Mouse (Mus musculus): ENCODE measurements around the gene Rexo1. TPM values are rescaled to one million over a fixed set of nuclear protein-coding genes. Genes with fewer than 3 reads are reported as not detected.

Rexo1 gene
- polyA plus RNA-seq, 1 experiment from 2014 or later: 28.0 TPM

DNA sequence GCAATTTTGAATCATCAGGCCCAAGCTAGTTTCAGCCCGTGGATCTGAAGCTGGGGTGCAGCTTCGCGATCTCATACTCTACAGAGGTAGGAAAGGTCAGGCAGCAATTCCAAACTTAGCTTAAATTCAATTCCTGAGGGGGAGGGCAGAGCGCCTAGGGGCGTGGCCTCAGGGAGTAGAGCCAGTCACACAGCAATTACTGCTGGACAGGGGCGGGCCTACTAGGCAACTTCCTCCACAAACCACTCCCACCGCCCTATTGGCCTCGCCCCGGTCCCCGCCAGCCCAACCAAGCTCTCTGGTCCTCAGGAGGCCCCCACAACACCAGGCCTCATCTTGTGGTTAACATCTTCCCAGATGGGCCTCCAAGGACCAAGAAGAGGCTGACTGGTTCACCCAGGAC lies 8.3 kb upstream of the Rexo1 start:
- Histone ChIP-seq H3K4me3 (no peak overlapping the region), H3K27me3 (no peaks in the 10 kb centered on the region), H3K9me3 (no peaks in the 10 kb centered on the region), H3K4me2 (0 out of 2 replicates have a peak overlapping the region, but pooled peaks have one; percentile 4), H3K36me3 (peaks cover 10% of the 10 kb centered on the region), H3K27ac (replicated peaks) (no peak overlapping the region), H3K9ac (no peak overlapping the region), H3K4me1 (replicated peaks) (peaks cover 82% of the 10 kb centered on the region)
- 34% methylated on average over 10 of the region's 10 CpGs for WGBS
- ATAC-seq (ENCODE audit: low read depth): no peak

DNA sequence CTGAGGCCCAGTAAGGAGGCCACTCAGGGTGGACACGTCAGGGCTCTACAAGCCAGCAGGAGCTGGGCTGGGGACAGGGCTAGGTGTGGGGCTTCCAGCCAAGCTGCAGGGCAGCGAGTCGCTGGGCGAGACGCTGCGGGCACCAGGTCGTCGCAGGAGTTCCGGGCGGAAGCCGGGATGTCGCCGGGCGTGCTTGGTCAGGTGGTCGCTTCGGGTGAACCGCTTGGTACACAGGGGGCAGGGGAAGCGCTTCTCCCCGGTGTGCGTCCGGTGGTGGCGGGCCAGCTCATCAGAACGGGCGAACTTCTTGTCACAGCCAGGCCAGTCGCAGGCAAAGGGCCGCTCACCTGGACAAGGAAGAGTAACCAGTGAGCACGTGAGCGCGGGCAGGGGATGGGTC lies 7.5 kb upstream of the Rexo1 start:
- WGBS: 96% methylated on average over 29 of the region's 29 CpGs
- no peak overlapping the region for H3K4me2 ChIP-seq

DNA sequence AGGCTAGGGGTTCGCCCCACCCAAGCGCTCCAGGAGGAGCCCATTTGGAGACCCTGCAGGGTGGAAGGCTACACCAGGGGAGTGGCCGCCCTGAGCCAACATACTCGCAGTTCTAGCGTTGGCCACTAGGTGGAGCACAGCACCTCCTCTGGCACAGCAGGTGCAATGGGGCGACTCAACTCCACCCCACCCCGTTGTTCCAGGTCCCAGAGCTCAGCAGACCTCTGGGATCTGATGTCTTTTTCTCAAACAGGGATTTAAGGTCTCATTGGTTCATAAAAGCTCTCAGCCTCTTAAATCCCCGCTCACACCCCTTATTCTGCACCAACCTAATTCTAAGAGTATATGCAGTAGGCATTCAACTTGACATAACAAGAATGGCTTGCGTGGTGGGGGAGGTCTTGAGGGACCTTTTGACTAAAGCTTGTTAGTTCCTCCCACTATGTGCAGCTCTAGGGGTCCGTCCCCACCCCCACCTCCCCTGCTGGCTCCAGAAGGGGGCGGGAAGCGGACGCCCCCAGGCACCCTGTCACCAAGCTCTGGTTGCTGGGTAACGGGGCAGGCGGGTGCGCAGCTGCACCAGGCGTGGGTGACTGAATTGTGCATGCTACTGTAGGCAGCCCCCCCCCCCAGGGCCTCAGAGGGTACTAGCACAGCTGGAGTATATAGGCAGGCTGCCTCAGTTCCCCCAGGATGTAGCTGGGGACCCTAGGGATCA lies 5.2 kb upstream of the Rexo1 start:
- ATAC-seq (ENCODE audit: low read depth): peak; percentile 68
- peaks cover 63% of the 10 kb centered on the region for H3K4me1 ChIP-seq (replicated peaks)

More for the DNA sequence above, 7.5 kb upstream of the Rexo1 start:
- ATAC-seq (ENCODE audit: low read depth): no peak
- H3K4me1 ChIP-seq (replicated peaks): peaks cover 74% of the 10 kb centered on the region
- no peak overlapping the region for H3K27ac ChIP-seq (replicated peaks)
- H3K9me3 ChIP-seq: no peaks in the 10 kb centered on the region
- peaks cover 10% of the 10 kb centered on the region for H3K36me3 ChIP-seq
- H3K4me3 ChIP-seq: no peak overlapping the region
- H3K9ac ChIP-seq: no peak overlapping the region
- no peaks in the 10 kb centered on the region for H3K27me3 ChIP-seq

GRCm38 (mm10) chr10:80560621-80561020 lies 739 bp downstream of the Rexo1 start:
- H3K9ac ChIP-seq: peak overlapping the region; percentile 92
- H3K36me3 ChIP-seq: no peaks in the 10 kb centered on the region; the same call in 1 of the 2 replicates
- H3K4me1 ChIP-seq (replicated peaks): peaks cover 55% of the 10 kb centered on the region
- 0% methylated on average over 13 of the region's 13 CpGs for WGBS
- H3K27ac ChIP-seq (replicated peaks): no peak overlapping the region
- H3K4me3 ChIP-seq: peak overlapping the region; percentile 95
- H3K27me3 ChIP-seq: no peaks in the 10 kb centered on the region
- no peaks in the 10 kb centered on the region for H3K9me3 ChIP-seq
- peak overlapping the region; percentile 88 for H3K4me2 ChIP-seq
- ATAC-seq (ENCODE audit: low read depth): 0 out of 2 replicates have a peak, but pooled peaks have one; percentile 0

More for the DNA sequence above, 5.2 kb upstream of the Rexo1 start:
- peak overlapping the region; percentile 45 for H3K4me2 ChIP-seq
- no peaks in the 10 kb centered on the region for H3K27me3 ChIP-seq
- peak overlapping the region; percentile 39 for H3K9ac ChIP-seq
- 14% methylated on average over 17 of the region's 17 CpGs for WGBS
- H3K9me3 ChIP-seq: no peaks in the 10 kb centered on the region
- peak overlapping the region; percentile 85 for H3K27ac ChIP-seq (replicated peaks)
- H3K4me3 ChIP-seq: peak overlapping the region; percentile 2; the same call in 1 of the 2 replicates
- peaks cover 10% of the 10 kb centered on the region for H3K36me3 ChIP-seq

DNA sequence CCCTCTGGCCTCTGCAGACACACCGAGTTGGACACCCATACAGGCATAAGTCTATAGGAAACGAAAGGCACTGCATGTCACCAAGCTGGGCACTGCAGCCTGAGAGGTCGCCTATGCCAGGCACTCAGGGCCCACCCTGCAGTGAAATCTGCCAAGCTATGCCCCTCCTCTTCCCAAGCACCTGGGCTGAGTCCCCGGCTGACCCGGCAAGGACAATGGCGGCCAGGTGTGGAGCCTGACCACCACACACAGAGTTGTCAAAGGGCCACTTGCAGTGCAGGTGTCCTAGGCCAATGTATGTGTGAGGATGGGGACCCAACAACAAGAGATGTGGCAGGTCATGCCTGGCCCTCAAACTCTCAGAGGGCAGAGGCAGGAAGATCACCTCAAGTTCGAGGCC lies 1.9 kb downstream of the Rexo1 start:
- Histone ChIP-seq H3K4me3 (no peak overlapping the region), H3K9ac (no peak overlapping the region; the same call in 1 of the 2 replicates), H3K4me1 (replicated peaks) (peaks cover 54% of the 10 kb centered on the region)

GRCm38 (mm10) chr10:80557346-80557965 lies 3.9 kb downstream of the Rexo1 start:
- Histone ChIP-seq H3K4me2 (no peak overlapping the region), H3K27me3 (no peaks in the 10 kb centered on the region)

More for the DNA sequence above, 1.9 kb downstream of the Rexo1 start:
- H3K9me3 ChIP-seq: no peaks in the 10 kb centered on the region
- no peak for ATAC-seq (ENCODE audit: low read depth)
- H3K4me2 ChIP-seq: peak overlapping the region; percentile 88
- 92% methylated on average over 7 of the region's 7 CpGs for WGBS
- H3K27me3 ChIP-seq: no peaks in the 10 kb centered on the region
- H3K36me3 ChIP-seq: no peaks in the 10 kb centered on the region
- H3K27ac ChIP-seq (replicated peaks): no peak overlapping the region

DNA sequence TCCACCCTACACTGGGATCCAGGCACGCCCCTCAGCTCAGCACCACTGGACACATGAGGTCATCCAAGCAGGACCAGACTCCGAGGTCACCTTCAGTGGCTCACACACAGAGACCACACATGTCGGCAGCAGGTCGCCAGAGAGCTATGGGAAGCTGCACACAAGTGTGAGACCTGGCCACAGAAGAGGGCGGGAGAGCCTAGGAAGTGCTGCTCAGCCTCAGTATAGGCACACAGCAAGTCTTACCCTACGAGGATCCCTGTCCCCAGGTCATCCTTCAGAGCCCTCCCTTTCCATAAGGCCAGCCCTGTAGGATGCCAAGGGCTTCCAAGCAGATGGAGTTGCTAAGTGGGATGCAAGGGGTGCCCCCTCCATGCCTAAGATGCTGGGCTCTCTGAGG lies 7.4 kb downstream of the Rexo1 start:
- ATAC-seq (ENCODE audit: low read depth): no peak
- Histone ChIP-seq H3K9me3 (no peaks in the 10 kb centered on the region), H3K27me3 (no peaks in the 10 kb centered on the region), H3K36me3 (peaks cover 18% of the 10 kb centered on the region), H3K4me3 (no peak overlapping the region), H3K4me1 (replicated peaks) (peaks cover 23% of the 10 kb centered on the region), H3K27ac (replicated peaks) (no peak overlapping the region), H3K4me2 (no peak overlapping the region), H3K9ac (no peak overlapping the region)
- 90% methylated on average over 6 of the region's 6 CpGs for WGBS

More at GRCm38 (mm10) chr10:80557346-80557965, 3.9 kb downstream of the Rexo1 start:
- Histone ChIP-seq H3K36me3 (no peaks in the 10 kb centered on the region), H3K9me3 (no peaks in the 10 kb centered on the region), H3K4me1 (replicated peaks) (peaks cover 47% of the 10 kb centered on the region), H3K27ac (replicated peaks) (no peak overlapping the region), H3K4me3 (no peak overlapping the region), H3K9ac (peak overlapping the region; percentile 49; the same call in 1 of the 2 replicates)
- 31% methylated on average over 5 of the region's 5 CpGs for WGBS
- no peak for ATAC-seq (ENCODE audit: low read depth)

- H3K9ac ChIP-seq: no peak overlapping the region
- peaks cover 21% of the 10 kb centered on the region for H3K36me3 ChIP-seq
- H3K4me1 ChIP-seq (replicated peaks): peaks cover 22% of the 10 kb centered on the region
- H3K4me2 ChIP-seq: no peak overlapping the region
- ATAC-seq (ENCODE audit: low read depth): no peak
- no peak overlapping the region for H3K27ac ChIP-seq (replicated peaks)
- 92% methylated on average over 8 of the region's 8 CpGs for WGBS
- no peaks in the 10 kb centered on the region for H3K27me3 ChIP-seq
- no peaks in the 10 kb centered on the region for H3K9me3 ChIP-seq
- H3K4me3 ChIP-seq: no peak overlapping the region
Observed at GRCm38 (mm10) chr10:80553575-80553974, 7.8 kb downstream of the Rexo1 start.

- no peaks in the 10 kb centered on the region for H3K27me3 ChIP-seq
- H3K36me3 ChIP-seq: peaks cover 33% of the 10 kb centered on the region
- no peak overlapping the region for H3K9ac ChIP-seq
- no peak overlapping the region for H3K27ac ChIP-seq (replicated peaks)
- peaks cover 12% of the 10 kb centered on the region for H3K4me1 ChIP-seq (replicated peaks)
- no peak overlapping the region for H3K4me3 ChIP-seq
- no peak overlapping the region for H3K4me2 ChIP-seq
- no peak for ATAC-seq (ENCODE audit: low read depth)
- H3K9me3 ChIP-seq: no peaks in the 10 kb centered on the region
- 62% methylated on average over 9 of the region's 9 CpGs for WGBS
Observed at GRCm38 (mm10) chr10:80552364-80552763, 9.0 kb downstream of the Rexo1 start.

GRCm38 (mm10) chr10:80549279-80549678 lies 12.1 kb downstream of the Rexo1 start:
- no peak overlapping the region for H3K27ac ChIP-seq (replicated peaks)
- H3K9me3 ChIP-seq: no peaks in the 10 kb centered on the region
- 91% methylated on average over 21 of the region's 21 CpGs for WGBS
- H3K4me2 ChIP-seq: no peak overlapping the region
- H3K9ac ChIP-seq: no peak overlapping the region
- peaks cover 64% of the 10 kb centered on the region for H3K36me3 ChIP-seq
- no peak overlapping the region for H3K4me3 ChIP-seq
- no peaks in the 10 kb centered on the region for H3K27me3 ChIP-seq
- no peak for ATAC-seq (ENCODE audit: low read depth)
- 0 out of 2 replicates have a peak, but pooled peaks cover 5% of the 10 kb centered on the region for H3K4me1 ChIP-seq (replicated peaks)

DNA sequence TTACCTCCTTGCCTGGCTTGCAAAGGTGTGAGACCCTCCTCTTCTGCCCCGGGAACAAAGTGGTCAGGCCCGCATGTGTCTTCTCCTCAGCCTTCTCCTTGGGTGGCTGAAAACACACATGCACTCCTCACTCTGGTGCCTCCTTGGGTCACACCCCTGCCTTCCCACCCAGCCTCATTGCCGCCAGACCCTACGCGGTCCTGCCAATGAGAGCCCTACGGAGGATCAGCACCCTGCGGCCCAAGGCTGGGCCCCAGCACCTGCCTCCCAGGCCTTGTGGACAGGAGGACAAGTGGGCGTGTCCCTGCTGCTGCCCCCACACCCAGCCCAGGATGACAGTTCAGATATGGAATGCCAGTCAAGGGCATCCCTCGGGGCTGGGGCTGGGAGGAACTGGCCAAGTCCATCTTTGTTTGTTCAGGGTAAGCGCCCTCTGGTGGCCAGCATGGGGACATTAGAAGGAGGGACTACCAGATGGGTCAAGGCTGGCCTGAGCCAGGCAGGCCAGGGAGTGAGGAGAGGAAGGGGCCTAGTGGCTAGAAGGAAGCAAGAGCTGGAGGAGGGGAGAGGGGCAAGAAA lies 12.8 kb downstream of the Rexo1 start:
- WGBS: 78% methylated on average over 10 of the region's 10 CpGs
- H3K9ac ChIP-seq: no peak overlapping the region
- no peak overlapping the region for H3K4me3 ChIP-seq
- ATAC-seq (ENCODE audit: low read depth): peak; percentile 57; the same call in 1 of the 2 replicates
- H3K9me3 ChIP-seq: no peaks in the 10 kb centered on the region
- H3K4me1 ChIP-seq (replicated peaks): 0 out of 2 replicates have a peak, but pooled peaks cover 5% of the 10 kb centered on the region
- H3K27me3 ChIP-seq: no peaks in the 10 kb centered on the region
- no peak overlapping the region for H3K27ac ChIP-seq (replicated peaks)
- H3K36me3 ChIP-seq: peaks cover 72% of the 10 kb centered on the region
- H3K4me2 ChIP-seq: no peak overlapping the region

GRCm38 (mm10) chr10:80547539-80547938 lies 13.8 kb downstream of the Rexo1 start:
- Histone ChIP-seq H3K4me1 (replicated peaks) (0 out of 2 replicates have a peak, but pooled peaks cover 5% of the 10 kb centered on the region), H3K9ac (no peak overlapping the region), H3K27ac (replicated peaks) (no peak overlapping the region), H3K36me3 (peaks cover 81% of the 10 kb centered on the region), H3K4me2 (no peak overlapping the region), H3K27me3 (no peaks in the 10 kb centered on the region), H3K4me3 (no peak overlapping the region), H3K9me3 (no peaks in the 10 kb centered on the region)
- ATAC-seq (ENCODE audit: low read depth): no peak
- 95% methylated on average over 15 of the region's 15 CpGs for WGBS
